Mouse (Mus musculus) layer of hippocampus, adult 2 months (tissue): ENCODE results near the gene Pter. TPM values are rescaled to one million over a fixed set of nuclear protein-coding genes. Genes with fewer than 3 reads are reported as not detected.

Source experiments
- DNase-seq, 2 experiments: peaks; one replicate each; pipeline ENCODE4 v3.0.0; 2022; ENCODE audit warnings: low spot score in 2 of 2
- H3K27ac ChIP-seq: fragments of 200-600 bp; 2 replicates; pipeline ENCODE4 v1.8.1; 2022
- H3K4me3 ChIP-seq: fragments of 200-600 bp; 2 replicates; pipeline ENCODE4 v1.8.1; 2022; ENCODE audit warnings: mild to moderate bottlenecking
- CTCF ChIP-seq: fragments of 200-600 bp; conservative IDR thresholded peaks from 2 replicates; pipeline ENCODE4 v1.8.1; 2022; ENCODE audit warnings: antibody characterized with exemption, mild to moderate bottlenecking, moderate library complexity
- total RNA-seq, 2 experiments: library from RNA; stranded (reverse); gene quantifications; 2 replicates each; pipeline ENCODE4 v1.2.3; 2021

The Pter gene
- total RNA-seq, 2 experiments from 2014 or later = 0.51 to 0.66 TPM

DNA sequence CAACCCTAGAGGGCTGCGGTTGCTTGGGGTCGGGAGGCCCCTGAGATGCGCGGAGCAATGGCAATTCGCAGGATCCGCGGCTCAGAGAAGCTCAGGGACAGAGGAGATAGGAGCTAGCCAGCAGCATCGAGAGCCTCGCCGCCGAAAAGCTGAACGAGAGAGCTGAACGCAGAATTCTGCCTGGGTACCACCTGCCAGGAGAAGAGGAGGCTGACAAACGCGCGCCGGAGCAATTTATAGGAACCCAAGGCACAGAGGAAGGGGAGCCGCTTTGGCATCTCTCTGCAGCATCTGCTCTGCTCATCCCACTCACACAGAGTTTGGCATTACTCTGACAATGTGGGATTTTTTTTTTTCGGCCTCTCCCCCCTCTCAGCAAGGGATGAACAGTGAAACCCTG is 87.6 kb downstream of the Pter start, which contains the start of gene C1ql3:
Gene C1ql3, minus strand, starts transcription at position 335 of the 400 bp plus-strand sequence.
- DNase-seq = peak; percentile 87 to 91
- Histone ChIP-seq H3K4me3 (peak within 1 kb of the TSS; percentile 72), H3K27ac (peak within 1 kb of the TSS; percentile 96)
- TF ChIP-seq CTCF = no peak

DNA sequence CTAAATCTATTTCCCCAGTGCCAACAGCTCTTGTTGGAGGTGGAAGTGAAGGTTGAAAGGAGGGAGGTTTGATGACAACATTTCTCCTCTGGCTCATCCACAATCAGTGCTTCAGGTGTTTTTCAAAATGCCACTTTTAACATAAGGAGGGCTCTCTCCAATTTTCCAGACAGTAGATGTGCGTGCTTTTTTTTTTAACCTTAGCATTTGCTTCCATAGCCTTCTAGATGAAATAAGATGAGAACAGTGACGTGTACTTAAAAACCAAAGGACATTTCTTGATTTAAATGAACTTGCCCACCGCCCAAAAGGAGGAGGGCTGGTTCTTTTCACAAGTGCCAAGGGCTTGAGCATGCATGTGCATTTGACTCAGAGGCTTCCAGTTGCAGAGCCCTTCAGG is 88.1 kb downstream of the Pter start:
- no peak for TF ChIP-seq CTCF
- H3K27ac ChIP-seq = no peak overlapping the region; the same call in 1 of the 2 replicates
- peak overlapping the region; percentile 72 for H3K4me3 ChIP-seq
- no peak for DNase-seq

DNA sequence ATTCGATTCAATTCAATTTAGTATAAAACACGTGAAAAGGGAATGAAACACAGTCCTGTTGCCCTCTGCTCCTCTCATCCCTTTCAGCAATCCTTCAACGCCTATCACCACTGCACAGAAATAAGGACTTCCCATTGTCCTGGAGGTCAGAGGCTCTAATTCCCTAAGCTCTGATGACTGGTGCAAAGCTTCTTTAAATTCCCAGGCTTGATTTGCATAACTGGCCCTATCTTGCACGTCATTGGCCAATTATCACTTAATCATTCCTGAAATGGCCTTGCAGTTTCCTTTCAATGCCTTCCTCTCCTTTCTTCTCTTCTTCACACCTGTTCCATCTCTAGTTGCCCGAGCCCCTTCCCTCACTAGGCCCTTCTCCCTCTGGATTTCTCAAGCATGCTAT is 94.5 kb downstream of the Pter start:
- Histone ChIP-seq H3K4me3 (no peak overlapping the region), H3K27ac (no peak overlapping the region)
- no peak for TF ChIP-seq CTCF
- DNase-seq = no peak

DNA sequence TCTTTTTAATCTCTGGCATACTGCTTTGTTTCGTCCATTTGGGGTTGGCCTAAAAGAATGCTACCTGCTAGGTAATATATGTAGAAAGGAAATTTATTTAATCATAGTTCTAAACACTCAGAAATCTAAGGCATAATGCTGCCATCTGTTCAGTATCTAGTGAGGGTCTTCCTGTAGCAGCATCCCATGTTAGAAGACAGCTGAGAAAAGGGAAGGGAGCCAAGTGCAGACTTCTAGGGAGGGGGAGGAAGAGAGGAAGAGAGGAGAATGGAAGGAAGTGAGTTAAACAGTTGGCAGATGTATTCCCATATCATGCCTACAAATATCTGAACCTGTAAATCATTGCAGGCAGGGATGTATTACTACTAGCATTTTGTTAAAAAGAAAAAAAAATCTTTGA is 95.0 kb downstream of the Pter start:
- Histone ChIP-seq H3K27ac (no peak overlapping the region), H3K4me3 (no peak overlapping the region)
- TF ChIP-seq CTCF = no peak
- no peak for DNase-seq

DNA sequence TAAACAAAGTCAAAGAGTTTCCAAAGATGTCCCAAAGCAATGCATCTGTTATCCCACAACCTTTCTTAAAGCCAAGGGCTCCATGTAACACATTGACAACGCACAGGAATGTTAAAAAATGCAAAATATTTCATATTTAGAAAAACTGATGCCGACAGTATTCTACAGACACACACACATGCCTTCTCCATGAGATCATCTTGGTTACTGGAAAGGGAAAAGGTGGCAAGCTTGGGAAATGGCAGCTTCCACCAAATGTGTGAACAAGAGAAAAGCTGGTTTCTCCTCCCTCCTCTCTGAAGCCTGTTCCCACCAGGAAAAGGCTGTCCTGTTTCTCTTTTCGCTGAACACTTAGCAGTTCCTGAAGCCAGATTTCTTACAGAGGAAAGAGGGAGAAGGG is 114.9 kb downstream of the Pter start:
- Histone ChIP-seq H3K27ac (no peak overlapping the region), H3K4me3 (no peak overlapping the region)
- DNase-seq = no peak
- TF ChIP-seq CTCF = no peak

DNA sequence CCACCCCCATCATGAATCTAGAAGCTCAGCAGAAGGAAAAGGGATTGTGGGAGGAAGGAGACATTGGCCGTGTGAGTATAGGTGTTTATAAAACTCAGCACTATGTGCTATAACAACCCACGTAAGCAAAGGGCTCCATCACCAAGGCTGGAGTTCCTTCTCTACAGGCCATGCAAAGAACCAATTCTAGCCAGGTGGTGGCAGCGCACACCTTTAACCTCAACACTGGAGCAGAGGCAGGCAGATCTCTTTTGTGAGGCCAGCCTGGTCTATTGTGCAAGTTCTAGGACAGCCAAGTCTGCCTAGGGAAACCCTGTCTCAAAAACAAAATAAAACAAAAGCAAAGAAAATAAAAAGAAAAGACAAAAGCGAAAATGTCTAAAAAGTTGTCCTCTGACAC is 115.9 kb downstream of the Pter start:
- no peak for TF ChIP-seq CTCF
- Histone ChIP-seq H3K27ac (no peak overlapping the region), H3K4me3 (no peak overlapping the region)
- no peak for DNase-seq

DNA sequence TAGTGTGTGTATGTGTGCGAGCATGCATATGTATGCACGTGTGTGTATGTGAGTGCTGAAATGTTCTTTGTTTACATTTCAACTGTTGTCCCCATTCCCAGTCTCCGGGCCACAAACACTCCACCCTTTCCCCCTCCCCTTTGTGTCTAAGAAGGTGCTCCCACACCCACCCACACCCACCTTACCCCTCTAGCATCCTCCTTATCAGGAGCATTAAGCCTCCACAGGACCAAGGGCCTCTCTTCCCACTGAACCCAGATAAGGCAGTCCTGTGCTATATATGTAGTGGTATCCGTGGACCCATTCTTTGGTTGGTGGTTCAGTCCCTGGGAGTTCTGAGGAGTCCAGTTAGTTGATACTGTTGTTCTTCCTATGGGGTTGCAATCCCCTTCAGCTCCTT is 120.7 kb downstream of the Pter start:
- DNase-seq = no peak
- Histone ChIP-seq H3K27ac (no peak overlapping the region), H3K4me3 (no peak overlapping the region)
- TF ChIP-seq CTCF = no peak

DNA sequence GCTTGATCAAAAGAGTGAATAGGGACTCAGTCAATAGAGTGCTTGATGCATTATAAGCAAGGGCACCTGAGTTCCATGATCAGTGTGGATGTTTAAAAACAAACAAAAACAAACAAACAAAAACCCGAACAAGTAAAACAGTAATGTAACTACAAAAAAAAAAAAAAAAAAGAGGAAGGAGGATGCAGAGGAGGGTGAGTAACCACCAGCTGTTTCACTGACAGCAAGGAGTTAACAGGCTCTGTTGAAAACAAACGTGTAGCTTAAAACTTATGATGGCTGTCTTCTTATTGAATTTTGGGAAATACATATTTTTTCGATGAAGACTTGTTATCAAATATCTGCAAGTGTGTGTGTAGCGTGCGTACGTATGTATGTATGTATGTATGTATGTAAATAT is 124.8 kb downstream of the Pter start:
- TF ChIP-seq CTCF = no peak
- no peak for DNase-seq
- H3K27ac ChIP-seq = no peak overlapping the region

More for the DNA sequence above, 124.8 kb downstream of the Pter start:
- H3K4me3 ChIP-seq = no peak overlapping the region

Other genes with a start within 250 kb of the Pter start
- gene C1ql3, start 87.8 kb downstream of the Pter start, total RNA-seq = 100 to 1,000 TPM; 173 to 174 TPM